Mouse (Mus musculus) thymus, adult 2 months (tissue): ENCODE data around the gene Sit1.

ENCODE experiments used
- CTCF ChIP-seq: fragments of 200-500 bp; IDR thresholded peaks from 2 replicates; pipeline ENCODE4 v1.5.1; 2012; ENCODE audit warnings: mild to moderate bottlenecking, control low read depth, low read length, moderate library complexity, borderline replicate concordance; ENCODE audit not compliant: control insufficient read depth, poor library complexity, insufficient read depth; ENCODE audit errors: extremely low read depth
- POLR2A ChIP-seq: fragments of 200-500 bp; IDR thresholded peaks from 2 replicates; pipeline ENCODE4 v1.6.1; 2012; ENCODE audit warnings: mild to moderate bottlenecking, low read length, control low read depth, moderate library complexity; ENCODE audit not compliant: control insufficient read depth, poor library complexity, insufficient read depth; ENCODE audit errors: extremely low read depth

- TF ChIP-seq CTCF: no peak
- no peak for TF ChIP-seq POLR2A
These were observed 13.9 kb upstream of the Sit1 start for GRCm38 (mm10) chr4:43497405-43497804.
